In genomic region chr4:120323198-120323597, GRCm38 (mm10) we compare ENCODE assay signal across 8 mouse cellular contexts. TPM values are rescaled to one million over a fixed set of nuclear protein-coding genes. Genes with fewer than 3 reads are reported as not detected.
DNase-seq lines count a peak whose midpoint lies in the region; ATAC-seq and TF ChIP-seq lines count a peak whose summit lies in the region.

No protein-coding gene starts in this region.

- H3K27me3 ChIP-seq in forebrain, embryonic 11.5 days (ENCODE audit: control insufficient read depth, insufficient read depth, low read length), result no peaks in the 10 kb centered on the region
- peaks cover 8% of the 10 kb centered on the region for H3K27me3 ChIP-seq in forebrain, embryonic 12.5 days
- no peaks in the 10 kb centered on the region for H3K27me3 ChIP-seq in liver, postnatal 0 days (ENCODE audit: insufficient read depth, low read length)

- no peak overlapping the region for H3K9ac ChIP-seq in forebrain, embryonic 11.5 days (ENCODE audit: low read length)
- H3K9ac ChIP-seq in forebrain, embryonic 12.5 days, result no peak overlapping the region
- H3K9ac ChIP-seq in liver, postnatal 0 days (replicated peaks), result no peak overlapping the region

- no peaks in the 10 kb centered on the region for H3K36me3 ChIP-seq in forebrain, embryonic 11.5 days (ENCODE audit: control insufficient read depth, insufficient read depth, low read length)
- no peaks in the 10 kb centered on the region for H3K36me3 ChIP-seq in forebrain, embryonic 12.5 days (replicated peaks)
- H3K36me3 ChIP-seq in liver, postnatal 0 days (replicated peaks; ENCODE audit: insufficient read depth, low read length), result no peaks in the 10 kb centered on the region

- peak; percentile 64 for DNase-seq in forebrain, embryonic 11.5 days (ENCODE audit: low spot score)
- DNase-seq in right cerebral cortex, adult 18-20 months, result peak; percentile 30
- DNase-seq in right cerebral cortex, postnatal 25 days, result no peak
- DNase-seq in cerebellum, adult 9-10 months, result peak; percentile 34
- peak; percentile 65 for DNase-seq in heart, postnatal 4 days
- DNase-seq in liver, postnatal 0 days, result peak; percentile 57
- peak; percentile 25 for DNase-seq in thymus, postnatal 25 days

- H3K27ac ChIP-seq in forebrain, embryonic 11.5 days (ENCODE audit: low read depth, low read length), result no peak overlapping the region
- H3K27ac ChIP-seq in forebrain, embryonic 12.5 days, result no peak overlapping the region
- H3K27ac ChIP-seq in liver, postnatal 0 days (ENCODE audit: low read depth), result no peak overlapping the region

- H3K9me3 ChIP-seq in forebrain, embryonic 11.5 days (ENCODE audit: control insufficient read depth, low read length), result no peaks in the 10 kb centered on the region
- no peaks in the 10 kb centered on the region for H3K9me3 ChIP-seq in forebrain, embryonic 12.5 days
- no peaks in the 10 kb centered on the region for H3K9me3 ChIP-seq in liver, postnatal 0 days (ENCODE audit: low read length)

- H3K4me2 ChIP-seq in forebrain, embryonic 11.5 days (ENCODE audit: low read depth, low read length, severe bottlenecking), result no peak overlapping the region
- no peak overlapping the region for H3K4me2 ChIP-seq in forebrain, embryonic 12.5 days
- H3K4me2 ChIP-seq in liver, postnatal 0 days (ENCODE audit: low read depth, low read length), result no peak overlapping the region

- no peak for ATAC-seq in forebrain, embryonic 11.5 days (replicated peaks; ENCODE audit: low FRiP score)
- ATAC-seq in forebrain, embryonic 12.5 days (ENCODE audit: low FRiP score), result no peak
- no peak for ATAC-seq in liver, postnatal 0 days

- TF ChIP-seq EP300 in liver, postnatal 0 days (IDR thresholded peaks at IDR 0.05; ENCODE audit: low read depth), result no peak

- peak; percentile 67 for TF ChIP-seq CTCF in liver, postnatal 0 days (IDR thresholded peaks at IDR 0.05; ENCODE audit: low read depth)

- no peaks in the 10 kb centered on the region for H3K4me1 ChIP-seq in forebrain, embryonic 11.5 days (replicated peaks; ENCODE audit: control insufficient read depth, insufficient read depth, low read length)
- H3K4me1 ChIP-seq in forebrain, embryonic 12.5 days, result no peaks in the 10 kb centered on the region
- H3K4me1 ChIP-seq in liver, postnatal 0 days (ENCODE audit: insufficient read depth), result no peaks in the 10 kb centered on the region

- H3K4me3 ChIP-seq in forebrain, embryonic 11.5 days (ENCODE audit: low read depth, low read length), result no peak overlapping the region
- no peak overlapping the region for H3K4me3 ChIP-seq in forebrain, embryonic 12.5 days (replicated peaks)
- no peak overlapping the region for H3K4me3 ChIP-seq in liver, postnatal 0 days (ENCODE audit: low read depth, low read length)

- WGBS in forebrain, embryonic 11.5 days, result 30% methylated on average over 6 of the region's 6 CpGs
- WGBS in forebrain, embryonic 12.5 days, result 30% methylated on average over 6 of the region's 6 CpGs
- WGBS in liver, postnatal 0 days (ENCODE audit: insufficient replicate concordance), result 15% methylated on average over 6 of the region's 6 CpGs

RNA-seq across cellular contexts. Expression of gene Foxo6, which starts 36.0 kb away (rescaled TPM):
- 0.39 and 1.1 TPM in 2 replicates for polyA plus RNA-seq in forebrain, embryonic 11.5 days (2014; fragmentation: Nextera tagmentation; extraction: Ambion mirVana)
- polyA plus RNA-seq in forebrain, embryonic 12.5 days (2016; fragmentation: Nextera tagmentation; extraction: Ambion mirVana), result 0.96 and 1.1 TPM in 2 replicates
- total RNA-seq in heart, postnatal 4 days (2021), result 1 to 10 TPM; 6.1 to 8.3 TPM
- polyA plus RNA-seq in liver, postnatal 0 days (2015; fragmentation: Nextera tagmentation; extraction: Ambion mirVana), result not detected in 2 replicates
